Mouse (Mus musculus) hindbrain, embryonic 12.5 days (tissue): ENCODE data around the gene Gm10413. TPM values are rescaled to one million over a fixed set of nuclear protein-coding genes. Genes with fewer than 3 reads are reported as not detected.
"Not testable (repeated sequence)": the region's sequence is repeated elsewhere in the genome, so short reads cannot be mapped to it uniquely, and the experiment has no call there.

Source experiments
- ATAC-seq: fragments of 200-750 bp; cut with Nextera tagmentation; 2 replicates; pipeline ENCODE4 v1.8.0; 2017; ENCODE audit warnings: moderate TSS enrichment; ENCODE audit not compliant: low FRiP score
- H3K27ac ChIP-seq: fragments of 300-500 bp; sonication (generic); 2 replicates; pipeline ENCODE4 v1.5.1; 2016; ENCODE audit warnings: mild to moderate bottlenecking
- H3K27me3 ChIP-seq: fragments of 300-500 bp; sonication (generic); 2 replicates; pipeline ENCODE4 v1.6.1; 2016; ENCODE audit warnings: mild to moderate bottlenecking
- H3K36me3 ChIP-seq: fragments of 300-500 bp; sonication (generic); 2 replicates; pipeline ENCODE4 v1.6.1; 2016; ENCODE audit warnings: mild to moderate bottlenecking
- H3K4me1 ChIP-seq: fragments of 300-500 bp; sonication (generic); 2 replicates; pipeline ENCODE4 v1.6.1; 2016
- H3K4me2 ChIP-seq: fragments of 300-500 bp; sonication (generic); replicated peaks from 2 replicates; pipeline ENCODE4 v1.6.1; 2016; ENCODE audit warnings: mild to moderate bottlenecking
- H3K4me3 ChIP-seq: fragments of 300-500 bp; sonication (generic); 2 replicates; pipeline ENCODE4 v1.5.1; 2016; ENCODE audit warnings: mild to moderate bottlenecking
- H3K9ac ChIP-seq: fragments of 300-500 bp; sonication (generic); 2 replicates; pipeline ENCODE4 v1.6.1; 2016; ENCODE audit warnings: mild to moderate bottlenecking, moderate library complexity
- H3K9me3 ChIP-seq: fragments of 300-500 bp; sonication (generic); replicated peaks from 2 replicates; pipeline ENCODE4 v1.6.1; 2016; ENCODE audit warnings: mild to moderate bottlenecking
- WGBS: fragments of 180-500 bp; shearing (Covaris S2); methylation state at CpG from one replicate; pipeline ENCODE4 v1.1.7; 2016; 5-methylcytosine and 5-hydroxymethylcytosine counted together
- polyA plus RNA-seq: library from polyadenylated mRNA; unstranded; fragments of >200 nt; fragmentation: Nextera tagmentation; extraction: Ambion mirVana; gene quantifications from 2 replicates; pipeline ENCODE4 v1.2.1, GENCODE M21; 2016

Gene Gm10413
- not detected in 2 replicates for polyA plus RNA-seq

DNA sequence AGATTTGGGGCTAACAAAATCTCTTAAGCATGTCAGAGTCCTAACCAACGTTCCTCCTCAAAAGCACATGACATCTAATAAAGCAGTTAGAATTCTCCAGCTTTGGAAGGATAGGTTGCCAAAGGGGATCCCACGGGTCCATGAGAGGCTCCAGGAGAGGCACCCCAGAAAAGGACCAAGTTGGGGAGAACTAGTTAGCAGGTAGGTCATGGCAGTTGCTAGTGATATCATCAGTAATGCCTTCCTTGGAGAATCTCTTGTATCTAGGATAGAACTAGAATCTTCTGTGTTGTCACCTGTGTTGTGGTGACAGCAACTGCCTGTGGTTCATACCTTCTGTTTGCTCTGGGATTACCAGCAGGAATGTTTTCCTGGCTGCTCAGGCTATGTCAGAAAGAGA lies at the start of gene Gm10413:
Gm10413 (plus strand) TSS at position 301 of the 400 bp plus-strand sequence.
- not testable (repeated sequence) for H3K4me3 ChIP-seq

DNA sequence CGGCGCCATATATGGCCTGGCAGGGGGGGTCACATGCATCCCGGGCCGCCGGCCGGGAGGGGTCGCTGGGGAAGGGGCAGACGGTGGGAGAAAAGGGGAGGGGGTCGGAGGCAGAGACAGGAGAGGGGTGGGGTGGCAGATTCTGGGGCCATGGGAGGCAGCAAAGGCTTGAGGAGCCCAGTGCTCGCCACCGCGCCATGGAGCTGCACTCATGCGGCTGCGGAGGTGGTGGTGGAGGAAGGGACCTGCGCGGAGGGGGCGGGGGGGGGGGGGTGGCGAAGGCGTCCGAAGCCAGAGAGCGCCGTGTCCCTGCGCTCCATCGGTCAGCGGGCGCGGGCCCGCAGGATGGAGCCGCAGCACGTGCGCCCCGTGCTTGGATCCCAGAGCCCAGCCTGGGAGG lies 17.4 kb downstream of the Gm10413 start, which contains the start of gene Gm10409:
Gm10409 (plus strand) TSS at position 301 of the 400 bp plus-strand sequence.
- H3K27me3 ChIP-seq, H3K9ac ChIP-seq, H3K4me3 ChIP-seq, H3K9me3 ChIP-seq, ATAC-seq, H3K4me1 ChIP-seq, H3K36me3 ChIP-seq, H3K4me2 ChIP-seq, H3K27ac ChIP-seq: not testable (repeated sequence)
- WGBS, result no CpG with 5 or more reads among the region's 32 CpGs

More for the DNA sequence above, at the start of gene Gm10413:
- H3K9me3 ChIP-seq, H3K27ac ChIP-seq, H3K4me2 ChIP-seq, H3K4me1 ChIP-seq, H3K27me3 ChIP-seq, ATAC-seq, H3K36me3 ChIP-seq, H3K9ac ChIP-seq: not testable (repeated sequence)
- no CpG with 5 or more reads among the region's 2 CpGs for WGBS

DNA sequence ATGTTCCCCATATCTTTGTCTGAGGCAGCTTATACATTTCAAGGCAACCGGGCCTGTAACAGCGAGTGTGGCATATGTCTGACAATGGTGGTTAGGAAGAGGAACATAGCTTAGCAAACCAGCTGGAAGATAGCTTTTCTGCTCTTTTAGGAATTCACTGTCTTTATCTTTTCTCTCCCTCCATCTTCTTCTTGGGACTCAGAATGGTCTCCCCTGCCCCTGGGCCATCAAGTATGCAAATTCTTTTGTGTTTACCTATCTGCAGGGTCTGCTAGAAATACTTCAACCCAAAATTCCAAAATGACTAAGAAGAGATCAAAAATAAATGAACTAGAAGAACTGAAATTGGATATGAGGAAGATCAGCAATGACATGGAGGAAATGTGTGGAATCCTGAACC lies 32.9 kb downstream of the Gm10413 start, which contains the start of gene Gm3005:
Gm3005 (plus strand) TSS at position 301 of the 400 bp plus-strand sequence.
- not testable (repeated sequence) for H3K4me2 ChIP-seq, H3K4me1 ChIP-seq, ATAC-seq, H3K4me3 ChIP-seq, H3K36me3 ChIP-seq, H3K9me3 ChIP-seq, H3K9ac ChIP-seq, H3K27ac ChIP-seq, H3K27me3 ChIP-seq
- WGBS, result no CpG with 5 or more reads among the region's 2 CpGs

- not testable (repeated sequence) for H3K4me3 ChIP-seq, H3K27ac ChIP-seq, H3K4me1 ChIP-seq, H3K36me3 ChIP-seq, H3K9ac ChIP-seq, H3K27me3 ChIP-seq, ATAC-seq, H3K9me3 ChIP-seq, H3K4me2 ChIP-seq
- no CpG with 5 or more reads among the region's 3 CpGs for WGBS
These were observed 54.2 kb downstream of the Gm10413 start, which contains the start of gene Gm10408 for GRCm38 (mm10) chr14:3449079-3449478. Gene Gm10408, plus strand, starts transcription at chr14:3449379.

Other genes with a start within 250 kb of the Gm10413 start
- gene Gm5795, start 206.8 kb upstream of the Gm10413 start, polyA plus RNA-seq, result not detected in 2 replicates
- gene D830030K20Rik, start 186.6 kb upstream of the Gm10413 start, polyA plus RNA-seq, result 16.2 and 17.8 TPM in 2 replicates
- not detected in 2 replicates for gene Gm2956, start 62.5 kb upstream of the Gm10413 start, polyA plus RNA-seq
- gene Gm10409, start 17.5 kb downstream of the Gm10413 start, polyA plus RNA-seq, result 3.9 and 5.7 TPM in 2 replicates
- 2.1 and 2.4 TPM in 2 replicates for gene Gm3005, start 33.0 kb downstream of the Gm10413 start, polyA plus RNA-seq
- gene Gm10408, start 54.3 kb downstream of the Gm10413 start, polyA plus RNA-seq, result not detected in 2 replicates
- gene Gm3012, start 239.4 kb downstream of the Gm10413 start, polyA plus RNA-seq, result not detected in 2 replicates